Mouse (Mus musculus): Measurements from ENCODE around the gene Alk. TPM values are rescaled to one million over a fixed set of nuclear protein-coding genes. Genes with fewer than 3 reads are reported as not detected.

The Alk gene
- polyA plus RNA-seq, 1 experiment from 2014 or later, result 0.11 TPM

DNA sequence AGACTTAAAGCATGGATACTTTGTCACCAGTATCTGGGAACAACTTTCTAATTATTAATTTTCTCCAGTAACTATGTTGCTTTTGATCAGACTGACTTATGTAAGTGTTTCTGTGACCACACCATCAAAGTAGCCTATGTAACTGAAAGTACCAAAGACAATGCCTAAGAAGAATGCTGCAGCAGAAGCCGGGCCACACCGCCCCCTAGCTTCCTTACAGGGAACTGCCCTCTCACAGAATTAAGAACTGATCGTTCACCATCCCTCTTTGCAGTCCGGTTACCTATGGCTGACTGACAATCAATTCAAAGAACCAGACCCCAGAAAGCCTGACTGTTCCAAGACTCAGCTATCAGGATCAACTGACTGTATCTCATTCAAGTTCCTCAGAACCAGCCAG is 362.4 kb downstream of the Alk start:
- 54% methylated on average over 4 of the region's 4 CpGs for WGBS
- H3K36me3 ChIP-seq (ENCODE audit: control insufficient read depth, insufficient read depth, low read length), result no peaks in the 10 kb centered on the region
- H3K4me1 ChIP-seq (ENCODE audit: control insufficient read depth, insufficient read depth, low read length), result no peaks in the 10 kb centered on the region
- no peak overlapping the region for H3K4me2 ChIP-seq (replicated peaks; ENCODE audit: low read depth, low read length)
- H3K4me3 ChIP-seq (ENCODE audit: low read length), result no peak overlapping the region
- ATAC-seq (ENCODE audit: low FRiP score, low TSS enrichment), result no peak
- H3K9me3 ChIP-seq (ENCODE audit: control insufficient read depth, low read length), result no peaks in the 10 kb centered on the region
- H3K9ac ChIP-seq (ENCODE audit: low read depth, low read length), result no peak overlapping the region
- no peak overlapping the region for H3K27ac ChIP-seq (ENCODE audit: low read depth, low read length)
- no peaks in the 10 kb centered on the region for H3K27me3 ChIP-seq (ENCODE audit: control insufficient read depth, insufficient read depth, low read length)

DNA sequence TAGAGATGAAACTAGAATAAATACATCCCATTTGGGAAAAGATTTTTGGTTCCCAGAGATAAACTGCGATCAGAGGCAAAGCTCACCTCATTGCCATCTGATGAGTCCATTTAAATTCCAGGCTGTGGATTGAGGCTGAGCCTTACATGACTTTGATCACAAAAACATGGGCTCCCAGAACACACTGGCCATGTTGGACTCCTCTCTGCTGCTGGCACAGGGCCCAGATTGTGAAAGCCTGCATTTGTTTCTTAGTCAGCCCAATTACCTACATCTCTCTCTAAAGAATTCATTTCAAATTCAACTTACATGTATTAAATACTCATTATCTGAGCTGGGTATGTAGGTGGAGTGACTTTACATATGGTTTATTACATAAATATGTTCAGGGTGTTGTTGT is 367.1 kb downstream of the Alk start:
- Histone ChIP-seq H3K9me3 (ENCODE audit: control insufficient read depth, low read length) (no peaks in the 10 kb centered on the region), H3K4me3 (ENCODE audit: low read length) (no peak overlapping the region), H3K4me1 (ENCODE audit: control insufficient read depth, insufficient read depth, low read length) (no peaks in the 10 kb centered on the region), H3K36me3 (ENCODE audit: control insufficient read depth, insufficient read depth, low read length) (no peaks in the 10 kb centered on the region), H3K27me3 (ENCODE audit: control insufficient read depth, insufficient read depth, low read length) (no peaks in the 10 kb centered on the region), H3K9ac (ENCODE audit: low read depth, low read length) (no peak overlapping the region), H3K27ac (ENCODE audit: low read depth, low read length) (no peak overlapping the region), H3K4me2 (replicated peaks; ENCODE audit: low read depth, low read length) (no peak overlapping the region)
- ATAC-seq (ENCODE audit: low FRiP score, low TSS enrichment), result no peak
- 89% methylated on average over 1 of the region's 1 CpGs for WGBS

DNA sequence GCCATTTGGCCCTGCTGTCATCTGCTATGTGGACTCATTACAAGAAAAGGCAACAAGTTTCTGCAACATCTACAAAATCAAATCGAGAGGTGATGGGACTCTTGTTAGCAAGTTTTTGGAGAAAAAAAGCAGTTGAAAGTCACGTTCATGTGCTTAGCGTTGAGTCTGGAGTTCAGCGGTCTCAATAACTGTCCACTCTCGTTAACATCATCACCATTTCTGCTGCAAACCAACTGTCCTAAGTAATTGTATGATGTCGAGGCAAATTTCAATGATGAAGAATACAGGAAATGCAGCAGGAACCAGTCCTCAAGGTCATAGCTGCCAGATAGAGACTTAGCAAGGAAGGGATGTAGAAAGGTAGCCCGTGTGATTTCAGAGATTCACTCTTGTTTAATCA is 373.5 kb downstream of the Alk start:
- Histone ChIP-seq H3K9me3 (ENCODE audit: control insufficient read depth, low read length) (no peaks in the 10 kb centered on the region), H3K27me3 (ENCODE audit: control insufficient read depth, insufficient read depth, low read length) (no peaks in the 10 kb centered on the region), H3K4me1 (ENCODE audit: control insufficient read depth, insufficient read depth, low read length) (no peaks in the 10 kb centered on the region), H3K27ac (ENCODE audit: low read depth, low read length) (no peak overlapping the region), H3K4me2 (replicated peaks; ENCODE audit: low read depth, low read length) (no peak overlapping the region), H3K4me3 (ENCODE audit: low read length) (no peak overlapping the region), H3K9ac (ENCODE audit: low read depth, low read length) (no peak overlapping the region), H3K36me3 (ENCODE audit: control insufficient read depth, insufficient read depth, low read length) (no peaks in the 10 kb centered on the region)
- WGBS, result 90% methylated on average over 7 of the region's 7 CpGs
- no peak for ATAC-seq (ENCODE audit: low FRiP score, low TSS enrichment)

DNA sequence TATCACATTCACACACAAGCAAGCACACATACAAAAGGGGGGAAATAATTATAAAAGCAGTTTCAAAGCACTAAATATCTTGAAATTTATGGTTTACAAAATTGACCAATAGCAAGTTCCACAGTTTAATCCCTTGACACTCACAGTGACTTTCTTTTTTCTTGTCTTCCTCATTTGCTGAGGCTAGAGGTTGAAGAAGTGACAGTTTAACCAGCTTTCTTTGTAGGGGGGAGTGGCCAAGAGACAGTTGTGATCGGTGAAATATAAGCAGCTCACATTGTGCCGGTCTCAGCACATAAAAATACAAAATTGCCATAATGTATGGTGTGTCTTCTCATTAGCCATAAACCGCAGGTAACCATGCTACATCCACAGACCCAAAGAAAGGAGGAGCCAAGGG is 385.6 kb downstream of the Alk start:
- H3K9ac ChIP-seq (ENCODE audit: low read depth, low read length), result no peak overlapping the region
- ATAC-seq (ENCODE audit: low FRiP score, low TSS enrichment), result no peak
- H3K4me3 ChIP-seq (ENCODE audit: low read length), result no peak overlapping the region
- no peak overlapping the region for H3K27ac ChIP-seq (ENCODE audit: low read depth, low read length)
- H3K4me2 ChIP-seq (replicated peaks; ENCODE audit: low read depth, low read length), result no peak overlapping the region
- H3K36me3 ChIP-seq (ENCODE audit: control insufficient read depth, insufficient read depth, low read length), result no peaks in the 10 kb centered on the region
- WGBS, result 71% methylated on average over 3 of the region's 3 CpGs
- H3K4me1 ChIP-seq (ENCODE audit: control insufficient read depth, insufficient read depth, low read length), result no peaks in the 10 kb centered on the region
- no peaks in the 10 kb centered on the region for H3K9me3 ChIP-seq (ENCODE audit: control insufficient read depth, low read length)
- no peaks in the 10 kb centered on the region for H3K27me3 ChIP-seq (ENCODE audit: control insufficient read depth, insufficient read depth, low read length)

DNA sequence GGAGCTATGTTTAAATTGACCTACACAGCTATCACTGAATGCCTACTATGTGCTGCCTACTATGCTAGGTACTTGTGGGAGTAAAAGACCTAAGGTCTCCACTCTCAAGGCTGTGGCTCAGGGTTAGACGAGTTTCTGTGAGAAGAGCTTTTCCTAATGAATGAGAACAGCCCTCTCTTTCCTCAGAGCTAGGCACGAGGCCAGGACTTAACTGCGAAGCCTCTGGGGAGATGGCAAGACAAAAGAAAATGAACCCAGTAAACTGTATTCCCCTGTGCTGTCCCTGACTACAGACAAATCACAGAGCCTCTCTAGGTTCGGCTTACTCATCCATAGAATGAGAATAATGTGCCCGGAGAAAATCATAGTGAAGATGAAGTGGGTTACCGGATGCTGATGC is 406.9 kb downstream of the Alk start:
- no peak overlapping the region for H3K9ac ChIP-seq (ENCODE audit: low read depth, low read length)
- H3K9me3 ChIP-seq (ENCODE audit: control insufficient read depth, low read length), result no peaks in the 10 kb centered on the region
- no peak overlapping the region for H3K4me2 ChIP-seq (replicated peaks; ENCODE audit: low read depth, low read length)
- H3K36me3 ChIP-seq (ENCODE audit: control insufficient read depth, insufficient read depth, low read length), result no peaks in the 10 kb centered on the region
- WGBS, result 86% methylated on average over 6 of the region's 6 CpGs
- H3K4me3 ChIP-seq (ENCODE audit: low read length), result no peak overlapping the region
- ATAC-seq (ENCODE audit: low FRiP score, low TSS enrichment), result no peak
- no peak overlapping the region for H3K27ac ChIP-seq (ENCODE audit: low read depth, low read length)
- H3K27me3 ChIP-seq (ENCODE audit: control insufficient read depth, insufficient read depth, low read length), result no peaks in the 10 kb centered on the region
- H3K4me1 ChIP-seq (ENCODE audit: control insufficient read depth, insufficient read depth, low read length), result no peaks in the 10 kb centered on the region

DNA sequence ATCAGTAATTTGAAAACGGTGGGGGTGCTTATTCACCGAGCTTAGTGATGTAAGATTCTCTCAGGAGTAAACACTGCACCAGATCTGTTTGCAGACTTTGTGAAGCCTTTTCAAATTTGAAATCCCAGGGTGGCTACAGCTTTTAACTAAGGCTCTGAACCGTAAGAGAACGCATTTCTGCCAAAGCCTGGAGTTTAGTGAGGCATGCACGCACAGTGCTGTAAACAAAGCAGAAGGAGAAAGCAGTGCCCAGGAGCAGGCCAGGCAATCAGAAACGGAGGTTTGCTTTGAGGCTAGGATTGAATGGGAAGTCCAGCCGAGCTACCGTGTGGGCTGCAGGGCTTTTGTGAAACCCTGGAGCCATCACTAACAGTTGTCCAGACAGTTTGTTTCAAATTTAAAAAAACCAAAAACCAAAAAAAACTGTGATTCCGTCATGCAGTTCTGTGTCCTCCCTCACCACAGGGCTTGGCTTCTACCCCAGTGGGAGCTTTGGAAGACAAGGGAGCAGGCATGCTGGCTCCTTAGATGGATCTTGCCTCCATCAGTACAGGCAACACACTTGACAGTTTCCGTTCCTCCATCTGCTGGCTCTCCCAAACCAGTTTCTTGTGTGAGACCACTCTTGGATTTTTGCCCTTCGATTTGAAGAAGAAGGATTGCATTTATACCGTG is 409.3 kb downstream of the Alk start:
- 46% methylated on average over 12 of the region's 12 CpGs for WGBS
- H3K4me2 ChIP-seq (replicated peaks; ENCODE audit: low read depth, low read length), result no peak overlapping the region
- H3K9ac ChIP-seq (ENCODE audit: low read depth, low read length), result no peak overlapping the region
- H3K9me3 ChIP-seq (ENCODE audit: control insufficient read depth, low read length), result no peaks in the 10 kb centered on the region
- ATAC-seq (ENCODE audit: low FRiP score, low TSS enrichment), result no peak
- H3K4me1 ChIP-seq (ENCODE audit: control insufficient read depth, insufficient read depth, low read length), result no peaks in the 10 kb centered on the region
- no peak overlapping the region for H3K27ac ChIP-seq (ENCODE audit: low read depth, low read length)
- H3K4me3 ChIP-seq (ENCODE audit: low read length), result no peak overlapping the region
- H3K27me3 ChIP-seq (ENCODE audit: control insufficient read depth, insufficient read depth, low read length), result no peaks in the 10 kb centered on the region
- H3K36me3 ChIP-seq (ENCODE audit: control insufficient read depth, insufficient read depth, low read length), result no peaks in the 10 kb centered on the region

DNA sequence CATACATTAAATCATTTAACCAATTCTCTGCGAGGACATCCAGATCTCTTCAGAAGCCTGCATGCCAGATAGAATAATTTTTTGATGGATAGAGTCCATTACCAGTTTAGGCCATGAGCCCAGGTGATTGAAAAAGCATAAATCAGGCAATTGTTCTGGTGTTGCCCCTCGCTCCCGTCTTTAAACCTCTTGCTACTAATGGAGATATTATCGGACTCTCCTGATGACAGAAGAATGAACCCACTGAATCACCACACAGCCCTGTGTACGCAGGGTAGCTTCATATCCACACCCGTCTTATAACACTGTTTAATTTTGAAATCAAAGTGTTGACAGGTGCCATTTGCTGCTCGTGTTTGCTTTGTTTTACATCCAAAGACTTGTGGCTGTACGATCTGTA is 413.9 kb downstream of the Alk start:
- ATAC-seq (ENCODE audit: low FRiP score, low TSS enrichment), result no peak
- no peak overlapping the region for H3K4me2 ChIP-seq (replicated peaks; ENCODE audit: low read depth, low read length)
- H3K4me1 ChIP-seq (ENCODE audit: control insufficient read depth, insufficient read depth, low read length), result no peaks in the 10 kb centered on the region
- no peak overlapping the region for H3K27ac ChIP-seq (ENCODE audit: low read depth, low read length)
- H3K27me3 ChIP-seq (ENCODE audit: control insufficient read depth, insufficient read depth, low read length), result no peaks in the 10 kb centered on the region
- 87% methylated on average over 8 of the region's 8 CpGs for WGBS
- H3K4me3 ChIP-seq (ENCODE audit: low read length), result no peak overlapping the region
- no peak overlapping the region for H3K9ac ChIP-seq (ENCODE audit: low read depth, low read length)
- H3K9me3 ChIP-seq (ENCODE audit: control insufficient read depth, low read length), result no peaks in the 10 kb centered on the region
- no peaks in the 10 kb centered on the region for H3K36me3 ChIP-seq (ENCODE audit: control insufficient read depth, insufficient read depth, low read length)

DNA sequence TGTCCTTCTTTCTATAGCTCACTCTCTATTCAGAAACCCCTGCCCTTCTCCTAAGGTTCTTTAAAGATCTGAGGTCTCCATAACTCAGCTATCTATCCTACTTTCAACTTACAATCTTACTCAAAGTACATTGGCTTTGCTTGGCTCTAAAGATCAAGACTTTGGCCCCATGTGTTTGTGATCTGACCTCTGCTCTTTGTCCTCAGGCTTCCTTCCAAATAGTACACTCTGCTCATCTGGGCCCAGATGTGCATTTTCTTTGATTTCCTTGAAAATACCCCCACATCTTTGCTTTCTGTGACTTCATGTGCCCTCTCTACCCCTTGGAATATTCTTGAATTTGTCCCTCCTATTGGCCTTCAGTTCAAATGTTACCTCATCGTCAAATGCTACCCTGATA is 417.4 kb downstream of the Alk start:
- Histone ChIP-seq H3K36me3 (ENCODE audit: control insufficient read depth, insufficient read depth, low read length) (no peaks in the 10 kb centered on the region), H3K4me1 (ENCODE audit: control insufficient read depth, insufficient read depth, low read length) (no peaks in the 10 kb centered on the region), H3K27ac (ENCODE audit: low read depth, low read length) (no peak overlapping the region), H3K9ac (ENCODE audit: low read depth, low read length) (no peak overlapping the region), H3K4me3 (ENCODE audit: low read length) (no peak overlapping the region), H3K4me2 (replicated peaks; ENCODE audit: low read depth, low read length) (no peak overlapping the region), H3K27me3 (ENCODE audit: control insufficient read depth, insufficient read depth, low read length) (no peaks in the 10 kb centered on the region), H3K9me3 (ENCODE audit: control insufficient read depth, low read length) (no peaks in the 10 kb centered on the region)
- no peak for ATAC-seq (ENCODE audit: low FRiP score, low TSS enrichment)
- WGBS, result 96% methylated on average over 1 of the region's 1 CpGs

DNA sequence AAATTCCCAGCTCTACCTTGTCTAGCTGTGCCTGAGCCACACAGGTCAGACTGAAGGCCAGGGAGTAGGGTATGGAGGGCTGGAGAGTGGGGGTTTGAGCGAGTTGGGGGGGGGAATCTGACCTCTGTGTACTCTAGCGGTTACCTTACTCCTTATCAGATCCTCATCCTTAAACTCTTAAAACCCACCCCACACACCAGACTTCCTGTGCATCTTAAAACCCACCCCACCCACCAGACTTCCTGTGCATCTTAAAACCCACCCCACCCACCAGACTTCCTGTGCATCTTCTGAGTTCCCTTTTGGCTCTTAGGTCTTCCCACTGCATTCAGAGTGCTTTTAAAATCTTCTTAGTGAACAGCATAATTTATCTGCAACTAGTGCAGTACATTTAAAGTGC is 422.0 kb downstream of the Alk start:
- 55% methylated on average over 2 of the region's 2 CpGs for WGBS
- no peaks in the 10 kb centered on the region for H3K4me1 ChIP-seq (ENCODE audit: control insufficient read depth, insufficient read depth, low read length)
- H3K4me2 ChIP-seq (replicated peaks; ENCODE audit: low read depth, low read length), result no peak overlapping the region
- H3K27ac ChIP-seq (ENCODE audit: low read depth, low read length), result no peak overlapping the region
- H3K27me3 ChIP-seq (ENCODE audit: control insufficient read depth, insufficient read depth, low read length), result no peaks in the 10 kb centered on the region
- no peak for ATAC-seq (ENCODE audit: low FRiP score, low TSS enrichment)
- no peak overlapping the region for H3K9ac ChIP-seq (ENCODE audit: low read depth, low read length)
- no peaks in the 10 kb centered on the region for H3K9me3 ChIP-seq (ENCODE audit: control insufficient read depth, low read length)
- H3K4me3 ChIP-seq (ENCODE audit: low read length), result no peak overlapping the region
- H3K36me3 ChIP-seq (ENCODE audit: control insufficient read depth, insufficient read depth, low read length), result no peaks in the 10 kb centered on the region
